Mouse (Mus musculus) telencephalon, adult 2 months (tissue): ENCODE measurements around the gene Angel1.

Experiments used
- DNase-seq: peaks from one replicate; pipeline ENCODE4 v3.0.0-alpha.2; 2011; ENCODE audit warnings: low read depth, low spot score

Gene Angel1

DNA sequence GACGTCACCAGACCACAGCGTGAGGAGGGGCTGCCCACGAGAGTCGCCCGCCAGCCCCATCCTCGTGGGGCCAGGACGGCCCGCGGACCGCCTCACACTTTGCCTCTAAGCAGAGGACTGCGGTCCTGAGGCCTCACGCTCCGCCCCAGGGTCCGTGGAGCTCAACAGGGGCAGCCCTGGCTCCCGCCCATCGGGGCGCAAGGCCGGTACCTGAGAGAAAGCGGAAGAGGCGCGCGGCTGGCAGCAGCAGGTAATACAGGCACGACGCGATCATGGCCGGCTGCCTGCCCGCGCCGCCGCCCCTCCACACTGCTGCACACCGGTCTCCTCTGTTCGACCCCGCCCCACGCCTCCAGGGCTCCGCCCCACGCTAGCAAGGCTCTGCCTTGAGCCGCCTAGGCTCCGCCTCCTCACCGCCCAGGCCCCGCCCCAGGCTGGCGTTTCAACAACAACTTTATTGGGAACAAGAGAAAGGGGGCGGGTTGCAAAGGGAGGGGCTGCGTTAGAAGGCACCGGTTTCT is at the start of gene Angel1:
Gene Angel1 (minus strand): TSS at position 341 of the 521 bp plus-strand sequence.
- peak; percentile 90 for DNase-seq

DNA sequence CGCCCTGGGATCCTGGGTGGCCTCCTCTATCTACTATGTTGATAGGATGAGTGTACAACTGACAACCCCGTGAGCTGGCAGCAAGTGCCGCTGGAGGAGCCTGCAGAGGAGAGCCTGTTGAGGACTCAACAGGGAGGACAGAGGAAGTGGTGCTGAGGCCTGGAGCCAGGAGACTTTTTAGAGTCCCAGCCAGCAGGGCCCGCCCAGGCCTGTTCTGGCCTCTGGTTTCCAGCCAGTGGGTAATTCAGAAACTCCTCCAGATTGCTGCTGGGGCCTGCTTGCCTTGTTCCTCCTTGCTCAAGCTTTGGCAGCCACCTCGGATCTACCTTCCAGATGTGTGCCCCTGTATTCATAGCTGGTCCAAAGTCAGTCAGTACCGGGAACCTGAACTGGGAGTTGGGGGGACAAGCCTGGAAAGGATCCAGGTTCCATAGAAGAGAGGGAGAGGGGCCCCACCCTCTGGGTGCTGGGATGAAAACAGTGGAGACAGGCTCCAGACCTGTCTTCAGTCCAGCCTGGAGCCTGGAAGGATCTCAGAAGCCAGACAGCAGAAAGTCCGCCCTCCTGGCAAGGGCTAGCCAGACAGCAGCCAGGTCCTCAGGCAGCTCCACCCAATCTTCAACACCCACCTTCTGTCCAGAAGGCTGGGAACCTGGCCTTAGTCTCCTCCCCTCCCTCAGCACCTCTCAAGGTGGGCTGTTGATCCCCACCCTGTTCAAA is 49.5 kb upstream of the Angel1 start:
- no peak for DNase-seq

DNA sequence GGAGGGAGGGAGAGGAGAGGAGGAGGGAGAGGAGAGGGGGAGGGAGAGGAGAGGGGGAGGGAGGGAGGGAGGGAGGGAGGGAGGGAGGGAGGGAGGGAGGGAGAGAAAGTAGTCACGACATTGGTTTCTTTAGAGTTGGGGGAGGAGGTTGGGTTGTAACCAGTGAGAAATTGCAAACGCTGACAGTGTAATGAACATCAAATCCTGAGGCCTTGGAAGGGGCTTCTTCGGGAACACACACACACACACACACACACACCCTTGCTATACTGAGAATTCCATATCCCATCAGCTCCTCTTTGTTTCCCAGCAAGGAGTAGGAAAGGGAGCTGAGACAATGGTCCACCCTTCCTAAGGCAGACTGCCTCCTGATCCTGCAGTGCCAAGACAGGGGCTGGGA is 46.3 kb upstream of the Angel1 start:
- DNase-seq, result no peak

DNA sequence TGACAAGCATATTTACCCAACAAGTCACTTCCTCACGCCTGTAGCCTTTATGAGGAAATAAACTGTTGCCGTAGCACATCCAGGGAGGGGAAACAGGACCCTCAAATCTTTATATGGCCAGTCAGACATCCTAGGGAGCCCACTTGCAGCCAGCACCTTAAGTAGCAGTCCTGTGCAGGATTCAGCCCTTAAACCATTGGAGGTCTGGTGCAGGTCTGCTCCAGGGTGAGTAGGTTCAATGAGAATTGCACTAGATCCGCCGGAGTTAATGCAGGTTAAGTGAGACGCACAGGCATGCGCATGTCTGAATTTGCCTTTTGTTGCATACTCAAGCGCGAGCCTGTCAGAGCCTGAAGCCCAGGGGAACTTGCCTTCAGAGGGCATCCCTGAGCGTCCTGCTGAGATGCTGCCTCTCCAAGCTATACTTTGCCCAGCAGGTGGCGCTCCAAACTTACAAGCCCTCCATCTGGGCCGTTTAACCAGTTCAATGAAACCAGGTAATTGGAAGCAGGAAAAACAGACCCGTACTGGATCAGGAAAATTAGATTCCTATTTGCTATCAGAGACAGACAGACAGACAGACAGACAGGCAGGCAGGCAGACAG is 45.7 kb upstream of the Angel1 start:
- DNase-seq, result peak; percentile 90

DNA sequence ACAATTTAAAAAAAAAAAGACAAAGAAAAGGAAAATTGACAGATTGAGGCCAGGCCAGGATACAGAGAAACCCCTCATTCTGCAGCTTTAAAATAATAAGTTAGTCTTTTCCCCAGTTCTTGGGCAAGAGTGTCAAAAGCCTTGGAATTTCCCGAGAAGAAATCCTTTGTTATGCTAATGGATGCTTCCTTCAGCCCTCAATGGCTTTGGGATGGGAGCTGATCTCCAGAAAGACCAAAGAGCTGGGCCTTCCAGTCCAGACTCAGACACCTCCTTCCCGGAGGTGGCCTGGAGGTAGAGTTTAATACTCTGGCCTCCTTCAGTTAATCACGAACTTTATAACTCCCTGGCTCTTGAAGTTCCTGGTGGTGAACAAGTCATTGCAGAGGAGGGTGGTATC is 44.7 kb upstream of the Angel1 start:
- no peak for DNase-seq

DNA sequence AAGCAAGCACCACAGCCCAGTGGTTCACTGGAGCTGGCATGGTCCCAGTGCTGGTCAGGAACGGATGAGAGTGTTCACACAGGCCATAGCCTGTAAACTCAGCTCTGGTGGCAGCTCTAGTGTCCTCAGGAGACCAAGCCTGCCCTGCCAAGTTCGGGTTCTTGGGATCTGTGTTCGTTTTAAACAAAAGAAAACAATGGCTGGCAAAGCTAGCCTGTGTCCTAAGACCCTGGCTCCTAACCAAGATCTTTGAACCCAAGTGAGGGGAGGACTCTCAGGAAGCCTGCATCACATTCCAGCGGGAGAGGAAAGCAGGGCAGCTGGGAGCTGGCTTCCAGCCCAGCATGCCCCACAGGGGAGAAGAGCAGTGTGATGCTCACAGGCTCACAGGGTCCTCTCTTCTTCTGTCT is 44.0 kb upstream of the Angel1 start:
- no peak for DNase-seq

DNA sequence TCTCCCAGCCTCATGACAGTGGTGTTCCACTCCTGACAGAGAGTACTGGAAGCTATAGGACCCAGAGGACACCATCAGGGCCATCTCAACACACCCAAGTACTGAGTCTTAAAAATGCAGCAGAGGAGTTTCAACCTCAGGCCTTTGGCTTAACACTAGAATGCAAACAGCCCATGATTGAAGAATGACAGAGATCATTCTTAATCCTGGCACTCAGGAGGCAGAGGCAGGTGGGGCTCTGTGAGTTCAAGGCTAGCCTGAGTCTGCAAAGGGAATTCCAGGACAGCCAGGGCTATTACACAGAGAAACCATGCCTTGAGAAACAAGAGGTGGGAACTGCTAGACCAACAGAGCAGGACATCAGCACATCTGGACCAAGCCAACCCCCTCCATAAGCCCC is 43.6 kb upstream of the Angel1 start:
- DNase-seq, result no peak

DNA sequence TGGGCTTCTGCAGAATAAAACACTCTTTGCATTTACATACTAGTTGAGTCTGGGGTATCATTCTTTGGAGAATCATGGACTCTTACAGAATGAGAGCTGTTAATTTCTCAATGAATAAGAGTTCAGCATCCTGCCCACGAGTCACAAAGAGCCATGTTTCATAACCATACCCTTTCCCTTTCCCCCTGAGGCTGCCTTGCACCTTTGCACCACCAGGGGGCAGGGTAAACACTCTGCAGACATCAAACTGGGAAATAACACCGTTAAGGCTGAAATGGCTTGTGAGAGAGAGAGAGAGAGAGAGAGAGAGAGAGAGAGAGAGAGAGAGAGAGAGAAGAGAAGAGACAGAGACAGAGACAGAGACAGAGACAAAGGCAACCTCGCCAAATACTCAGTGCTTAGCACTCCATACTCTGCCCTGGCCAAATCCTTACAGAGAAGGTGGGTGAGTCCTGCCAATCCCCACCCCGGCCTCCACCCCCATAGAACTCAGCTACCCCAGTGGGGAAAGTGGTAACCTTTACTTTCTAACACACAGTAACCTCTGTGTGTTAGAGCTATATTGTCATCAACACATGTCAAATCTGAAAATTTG is 42.8 kb upstream of the Angel1 start:
- DNase-seq, result no peak

DNA sequence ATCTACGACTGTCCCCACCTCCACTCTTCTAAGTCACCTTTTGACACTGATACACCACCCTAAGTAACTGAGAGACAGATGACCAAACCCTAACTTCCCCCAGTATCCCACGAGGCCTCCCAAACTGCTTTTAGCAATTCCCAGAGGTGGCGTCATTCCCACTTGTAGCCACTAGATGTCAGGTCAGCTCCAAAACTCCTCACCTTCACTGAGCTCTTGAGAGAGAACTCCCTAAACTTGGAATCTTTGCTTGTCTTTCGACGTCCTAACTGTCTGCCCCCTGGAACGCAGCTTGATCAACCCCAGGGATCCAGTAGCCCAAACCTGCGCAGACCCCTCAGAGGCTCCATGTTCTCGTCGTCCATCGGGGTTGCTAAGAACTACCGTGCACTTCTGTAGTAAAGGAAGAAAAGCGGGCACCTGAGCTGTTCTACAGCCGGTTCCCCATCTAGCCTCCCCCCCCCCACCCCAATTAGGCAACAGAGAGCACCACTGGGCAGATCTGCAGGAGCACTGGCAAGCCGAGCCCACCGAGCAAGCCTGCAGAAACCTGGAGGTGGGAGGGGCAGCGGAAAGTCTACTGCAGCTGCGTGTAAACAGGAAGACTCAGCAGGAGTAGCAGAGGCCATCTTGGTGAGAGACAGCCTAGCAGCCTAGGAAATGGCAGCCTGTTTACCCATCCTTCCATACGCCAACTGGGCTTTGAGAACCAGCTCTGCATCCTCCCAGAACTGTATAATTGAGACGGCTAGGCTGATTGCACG is 41.8 kb upstream of the Angel1 start:
- no peak for DNase-seq

DNA sequence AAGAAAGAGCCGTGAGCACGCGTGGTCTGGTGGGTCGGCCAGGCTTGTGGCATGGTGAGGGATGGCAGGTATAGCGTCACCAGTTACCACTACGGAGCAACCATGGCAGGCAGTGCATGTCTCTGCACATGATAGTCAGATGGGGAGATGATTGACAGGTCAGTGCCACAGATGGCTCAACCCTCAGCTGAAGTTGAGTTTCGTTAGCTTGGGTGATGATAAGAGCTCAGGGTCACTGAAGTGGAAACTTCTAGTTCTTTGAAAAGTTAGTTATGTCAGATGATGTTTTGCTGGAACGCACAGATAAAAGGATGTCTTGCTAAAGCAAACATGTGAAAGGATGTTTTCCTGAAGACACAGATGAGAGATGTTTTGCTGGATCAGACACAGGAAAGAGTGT is 40.2 kb upstream of the Angel1 start:
- DNase-seq, result no peak

DNA sequence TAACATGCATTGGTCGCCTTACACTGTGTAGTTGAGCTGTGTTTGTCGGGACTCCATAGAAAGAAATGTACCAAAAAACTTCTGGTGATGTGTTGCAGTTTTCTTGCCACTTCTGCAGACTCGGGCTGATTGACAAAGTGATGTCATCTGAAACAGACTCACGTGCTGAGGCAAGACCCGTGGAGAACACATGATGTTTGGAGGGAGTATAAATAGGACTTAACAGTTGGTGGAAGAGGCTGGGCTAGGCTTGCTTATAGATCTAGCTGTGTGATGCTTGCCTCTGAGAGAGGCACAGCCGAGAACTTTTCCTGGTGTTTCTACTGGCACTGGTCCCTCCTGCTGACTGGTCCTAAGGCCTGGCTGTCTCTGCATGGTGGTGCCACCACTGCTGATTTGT is 37.8 kb upstream of the Angel1 start:
- no peak for DNase-seq

DNA sequence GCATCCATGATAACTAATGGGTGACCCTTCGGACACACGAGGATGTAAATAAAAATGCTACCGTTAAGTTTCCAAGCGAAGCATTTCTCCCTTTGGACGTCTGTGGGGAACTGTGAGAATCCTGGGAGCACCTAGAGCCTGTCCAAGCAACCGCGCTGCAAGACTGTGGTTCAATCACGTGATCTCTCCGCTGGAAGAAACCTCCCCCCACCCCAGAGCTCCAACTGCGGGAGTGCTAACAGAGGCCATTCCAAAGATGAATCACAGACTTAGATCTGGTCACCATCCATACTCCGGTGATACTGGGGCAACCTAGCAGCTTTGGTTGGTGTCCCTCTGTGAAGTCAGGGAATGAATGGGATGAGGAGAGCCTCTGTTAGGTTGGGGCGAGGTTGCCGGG is 34.8 kb upstream of the Angel1 start:
- DNase-seq, result no peak

DNA sequence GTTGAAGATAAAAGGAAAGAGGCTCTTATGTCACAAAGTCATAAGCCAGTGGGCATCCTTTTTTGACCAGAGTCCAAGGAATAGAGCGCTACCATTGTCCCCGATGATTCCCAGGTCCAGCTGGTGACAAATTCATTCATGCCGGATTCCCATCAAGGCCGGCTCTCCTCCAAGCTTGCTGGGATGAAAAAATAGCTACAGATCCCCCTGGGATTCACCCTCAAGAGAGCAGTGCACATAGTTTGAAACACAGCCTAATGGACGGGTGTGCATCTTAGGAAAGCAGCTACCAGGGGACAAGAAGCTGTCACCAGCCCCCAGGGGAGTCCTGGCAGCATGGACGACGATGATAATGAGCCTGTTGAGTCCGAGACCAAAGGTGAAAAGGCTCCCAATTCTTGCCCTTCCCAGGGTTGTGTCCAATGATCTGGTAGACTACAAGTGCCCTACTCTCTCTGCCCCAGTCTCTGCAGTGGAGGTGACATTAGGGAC is 8.1 kb upstream of the Angel1 start, which contains the start of gene Lrrc74a:
Gene Lrrc74a (plus strand): TSS at position 51 of the 492 bp plus-strand sequence.
- DNase-seq, result no peak

DNA sequence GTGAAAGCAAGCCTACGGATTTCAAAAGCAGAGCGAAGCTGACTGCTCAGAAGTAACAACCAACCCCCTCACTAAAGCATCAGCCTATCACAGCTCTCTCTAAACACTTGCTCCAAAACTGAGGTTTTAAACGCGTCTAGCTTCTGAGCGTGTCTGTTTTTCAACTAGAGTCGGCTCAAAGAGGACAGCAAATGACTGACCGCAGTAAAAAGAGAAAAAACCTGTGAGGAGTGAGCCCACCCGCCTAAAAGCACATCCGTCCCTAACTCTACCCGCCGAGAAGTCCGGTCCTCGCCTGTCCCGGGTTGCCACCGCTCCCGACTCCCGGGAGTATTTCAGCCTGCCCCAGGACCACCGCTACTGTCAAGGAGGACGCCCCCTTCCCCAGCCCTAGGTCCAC is 554 bp downstream of the Angel1 start:
- peak; percentile 45 for DNase-seq

DNA sequence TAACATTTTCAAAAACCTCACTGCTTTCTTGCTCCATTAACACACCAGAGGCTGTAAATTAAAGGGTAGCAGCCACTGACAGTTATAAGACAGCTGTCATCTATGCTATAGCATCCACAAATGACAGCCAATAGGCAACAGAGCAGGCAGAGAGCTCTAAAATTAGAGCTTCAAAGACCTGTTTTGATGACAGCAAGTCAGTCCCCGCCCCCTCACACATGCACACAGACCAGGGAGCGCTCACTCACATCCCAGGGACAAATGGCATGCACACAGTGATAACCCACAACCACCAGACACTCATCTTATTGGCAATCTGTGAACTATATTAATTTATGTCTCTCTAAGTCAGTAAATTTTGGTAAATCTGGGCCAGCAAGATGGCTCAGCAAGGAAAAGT is 2.0 kb downstream of the Angel1 start:
- no peak for DNase-seq

DNA sequence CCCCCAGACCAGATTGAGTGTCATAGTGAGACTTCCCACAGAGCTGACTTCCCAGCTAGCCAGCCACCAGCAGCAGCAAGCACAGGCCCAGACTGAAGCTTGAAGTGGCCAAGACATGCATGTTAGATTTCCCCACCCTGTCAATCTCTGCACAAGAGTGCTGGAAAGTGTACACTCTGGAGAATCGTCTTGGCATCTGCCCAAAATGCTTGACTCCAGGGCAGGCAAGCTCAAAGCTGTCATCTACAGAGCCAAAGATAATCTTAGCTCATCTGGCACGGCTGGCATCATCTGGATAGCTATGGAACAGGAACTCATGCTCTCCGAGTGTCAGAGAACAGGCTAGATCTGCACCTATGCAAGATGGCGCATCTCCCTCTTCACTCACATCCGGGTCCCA is 4.8 kb downstream of the Angel1 start:
- DNase-seq, result no peak

DNA sequence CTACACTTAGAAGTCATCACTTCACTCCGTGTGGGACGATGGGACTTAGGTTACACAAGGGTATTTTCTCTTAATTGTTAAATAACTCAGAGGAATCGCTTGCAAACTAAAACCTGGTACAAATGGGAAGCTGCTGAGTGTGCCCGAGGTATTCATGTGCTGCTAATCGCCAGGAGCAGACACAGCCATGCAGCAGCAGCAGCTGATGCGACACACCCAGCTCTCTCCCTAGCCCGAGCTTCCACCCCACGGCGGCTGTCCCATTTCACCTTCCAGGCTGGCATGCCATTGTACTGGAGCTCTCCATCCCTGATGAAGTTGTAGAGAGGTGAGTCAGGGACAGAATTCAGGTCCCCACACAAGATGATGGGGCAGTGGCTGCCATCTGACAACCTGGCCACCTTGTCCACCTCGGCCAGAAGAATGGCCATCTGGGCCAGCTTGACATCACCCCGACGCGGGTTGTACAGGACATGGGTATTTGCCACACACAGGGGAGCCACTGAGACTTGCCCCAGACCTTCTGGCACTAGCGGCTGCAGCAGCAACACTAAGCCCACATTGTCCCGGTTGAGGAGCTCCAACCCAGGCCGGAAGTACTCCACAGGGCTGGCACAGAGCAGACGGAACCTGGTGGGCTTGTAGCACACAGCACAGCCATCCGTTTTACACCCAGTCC is 6.2 kb downstream of the Angel1 start:
- DNase-seq, result no peak

DNA sequence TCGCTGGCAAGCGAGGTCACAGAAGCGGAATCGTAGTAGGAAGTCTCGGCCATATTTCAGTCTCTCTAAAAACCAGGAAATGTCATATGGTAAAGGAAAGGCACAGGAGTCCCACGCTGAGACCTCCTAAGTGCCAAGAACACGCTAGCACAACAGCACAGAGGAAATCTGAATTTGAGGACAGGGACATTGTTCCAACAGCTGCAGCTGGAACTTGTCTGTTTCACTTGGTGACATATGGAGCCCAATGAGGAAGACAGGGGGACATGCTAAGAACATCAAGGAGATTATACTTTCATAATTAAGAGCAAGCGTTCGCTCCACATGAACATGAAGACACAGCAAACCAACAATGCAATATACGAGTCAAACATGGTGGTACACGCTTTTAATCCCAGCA is 9.3 kb downstream of the Angel1 start:
- no peak for DNase-seq

DNA sequence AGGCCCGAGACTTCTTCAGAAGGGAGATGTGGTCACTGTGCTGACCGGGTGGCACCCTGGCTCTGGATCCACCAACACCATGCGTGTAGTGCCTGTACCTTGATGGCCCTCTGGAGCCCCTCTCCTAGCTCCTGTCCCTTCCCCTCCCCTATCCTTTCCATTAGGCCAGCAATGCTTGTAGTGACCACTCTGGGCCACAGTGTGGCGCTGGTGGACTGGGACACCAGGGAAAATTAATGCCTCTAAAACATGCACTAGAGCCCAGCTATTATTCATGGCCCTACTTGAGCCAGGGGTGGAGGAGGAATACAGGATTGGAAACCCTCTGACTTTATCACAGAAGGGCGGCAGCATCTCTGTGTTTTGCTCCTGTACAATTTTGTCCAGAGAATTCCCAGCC is 10.9 kb downstream of the Angel1 start:
- DNase-seq, result no peak

DNA sequence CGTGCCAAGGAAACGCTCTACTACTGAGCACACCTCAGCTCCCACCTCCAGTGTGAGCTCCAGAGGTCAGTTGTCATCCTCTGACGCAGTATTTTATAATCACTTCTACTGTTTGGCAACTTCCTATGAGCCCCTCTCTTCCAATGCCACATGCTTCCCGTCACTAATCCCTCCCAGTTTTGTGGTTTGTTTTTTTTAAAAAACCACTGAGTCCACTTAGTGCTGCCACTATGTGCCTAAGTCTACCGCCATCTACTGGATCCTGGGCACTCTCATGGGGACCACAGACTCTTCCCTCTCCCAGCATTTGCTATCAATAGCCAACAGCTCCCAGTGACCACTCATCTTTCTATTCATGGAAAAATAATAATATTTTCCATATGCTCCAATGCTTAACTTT is 12.2 kb downstream of the Angel1 start:
- no peak for DNase-seq

DNA sequence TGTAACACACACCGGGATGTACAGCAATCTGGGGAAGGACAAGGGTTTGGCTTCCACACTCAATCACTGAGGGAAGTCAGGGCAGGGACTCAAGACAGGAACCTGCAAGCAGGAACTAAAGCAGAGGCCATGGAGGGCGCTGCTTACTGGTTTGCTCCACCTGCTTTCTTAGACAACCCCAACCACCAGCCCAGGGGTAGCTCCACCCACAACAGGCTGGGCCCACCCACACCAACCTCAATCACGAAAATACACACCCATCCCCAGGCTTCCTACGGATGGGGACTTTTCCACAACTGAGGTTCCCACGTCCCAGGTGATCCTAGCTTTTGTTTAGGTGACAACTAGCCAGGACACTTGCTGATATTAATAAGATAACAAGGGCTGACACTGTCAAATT is 20.4 kb downstream of the Angel1 start:
- no peak for DNase-seq
